Mouse (Mus musculus) CD4-positive helper T cell, adult 2 months (primary cell): ENCODE measurements around the gene Ifitm10.

Source experiments
- DNase-seq: peaks from one replicate; pipeline ENCODE4 v3.0.0-alpha.2; 2012; ENCODE audit warnings: low read depth, missing footprints, low spot score

Gene Ifitm10

DNA sequence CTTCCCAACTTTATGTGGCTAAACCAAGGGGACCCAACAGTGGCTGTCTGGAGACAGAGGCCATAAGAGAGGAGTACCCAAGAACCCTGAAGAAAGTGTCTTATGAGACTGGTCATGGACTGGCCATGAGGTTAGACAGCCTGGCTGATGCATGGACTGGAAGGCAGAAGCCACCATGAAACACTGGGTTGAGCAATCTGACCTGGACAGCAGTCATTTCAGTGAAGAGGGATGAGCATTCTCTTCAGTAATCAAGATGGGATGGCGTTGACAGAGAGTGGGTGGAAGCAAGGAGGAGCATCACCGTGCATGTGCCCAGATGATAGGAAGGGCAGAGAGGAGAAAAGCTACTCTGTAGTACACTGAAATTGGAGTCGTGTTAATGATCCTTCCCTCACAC, 17.6 kb upstream of the Ifitm10 start:
- no peak for DNase-seq

GRCm38 (mm10) chr7:142389961-142390650, 16.6 kb upstream of the Ifitm10 start:
- DNase-seq = no peak

DNA sequence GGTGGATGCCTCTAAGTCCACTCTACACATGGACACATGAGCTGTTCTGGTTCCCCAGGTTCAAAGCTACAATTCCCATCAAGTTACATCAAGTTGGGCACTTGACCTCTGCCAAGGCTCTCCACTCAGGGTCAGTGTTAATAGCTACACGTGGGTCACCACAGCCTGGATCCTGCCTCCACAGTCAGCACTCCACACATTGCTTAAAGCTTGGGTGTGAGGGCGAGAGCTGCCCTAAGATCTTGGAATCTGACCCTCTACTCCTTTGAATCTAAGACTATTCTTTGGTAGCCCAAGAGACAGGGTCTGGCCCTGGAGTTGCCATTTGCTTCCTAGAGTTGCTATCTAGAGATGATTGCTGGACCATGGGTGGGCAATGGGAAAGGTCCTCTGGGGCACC, 15.2 kb upstream of the Ifitm10 start:
- no peak for DNase-seq

DNA sequence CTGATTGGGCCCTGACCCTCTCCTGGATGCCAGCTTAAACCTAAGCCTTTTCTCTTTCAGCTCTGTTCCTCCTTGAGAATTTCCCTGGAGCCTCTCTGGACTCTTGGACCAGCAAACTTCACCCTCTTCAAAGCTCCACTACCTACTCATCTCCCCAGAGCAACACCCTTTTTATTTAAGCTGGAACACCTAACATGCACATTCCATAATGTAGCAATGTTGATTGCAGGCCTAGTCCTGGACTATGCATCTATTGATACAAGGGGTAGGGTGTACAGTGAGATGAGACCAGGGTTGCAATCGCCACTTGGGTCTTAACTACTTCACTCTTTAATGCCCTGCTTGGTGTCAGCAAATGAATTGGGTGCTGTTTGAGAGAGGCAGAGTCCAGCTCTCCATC, 14.6 kb upstream of the Ifitm10 start:
- DNase-seq = no peak

- peak; percentile 92 for DNase-seq
Measured at GRCm38 (mm10) chr7:142387419-142388148, 14.0 kb upstream of the Ifitm10 start, which contains the start of gene Ctsd. Gene Ctsd (minus strand): TSS chr7:142388038.

DNA sequence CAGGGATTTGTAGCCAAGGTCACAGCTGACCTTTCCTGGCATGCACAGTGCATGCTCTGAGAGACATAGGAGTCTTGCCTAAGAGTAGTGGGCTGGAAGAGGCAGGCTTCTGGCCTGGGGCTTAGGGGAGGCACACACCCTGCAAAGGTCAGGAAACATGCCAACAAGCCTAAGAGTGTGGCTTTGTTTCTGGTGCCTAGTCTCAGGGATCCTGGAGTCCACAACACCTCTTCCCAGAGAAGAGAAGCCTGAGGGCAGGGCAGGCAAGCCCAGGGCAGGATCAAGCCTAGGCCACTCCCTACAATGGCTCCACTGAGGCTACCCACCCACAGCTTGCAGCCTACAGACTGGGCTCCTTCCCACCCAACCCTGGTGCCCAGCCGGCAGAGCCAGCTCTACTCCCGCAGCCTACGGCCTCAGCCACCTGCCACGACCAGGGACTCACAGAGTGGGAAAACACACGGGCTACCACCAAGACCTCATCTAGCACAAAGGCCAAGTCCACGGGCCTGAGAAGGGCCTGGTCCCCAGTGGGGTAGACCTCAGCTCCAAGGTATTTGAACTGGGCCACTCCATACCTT, 13.2 kb upstream of the Ifitm10 start:
- DNase-seq = no peak

DNA sequence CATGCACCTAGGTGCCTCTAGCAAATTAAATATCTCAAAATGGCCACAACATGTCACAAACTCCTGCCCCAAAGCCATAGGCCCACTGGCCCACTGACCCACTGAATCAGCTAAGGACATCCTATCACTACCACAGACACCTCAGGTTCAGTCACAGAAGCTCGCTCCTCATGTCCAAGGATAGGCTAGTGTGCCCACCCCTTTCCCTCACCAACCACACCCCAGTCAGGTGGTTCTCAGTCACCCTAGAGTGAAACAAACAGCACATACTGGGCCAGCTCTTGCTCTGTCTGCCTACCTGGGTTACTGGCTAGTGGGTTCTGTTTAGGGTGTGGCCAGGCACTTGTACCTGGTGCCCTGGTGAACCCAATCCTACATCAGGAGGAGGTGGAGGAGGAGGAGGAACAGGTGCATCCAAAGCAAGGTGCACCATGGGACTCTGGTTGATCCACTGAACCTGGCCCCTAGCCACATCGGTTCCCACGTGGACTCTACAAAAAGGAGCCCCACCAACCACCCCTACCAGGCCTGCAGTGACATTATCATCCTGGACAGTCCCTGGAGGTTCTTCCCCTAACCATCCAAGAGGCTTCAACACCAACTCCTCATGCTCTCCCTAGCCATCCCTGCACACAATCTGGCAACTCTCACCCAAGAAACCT, 12.3 kb upstream of the Ifitm10 start:
- DNase-seq = no peak

GRCm38 (mm10) chr7:142384306-142384705, 10.8 kb upstream of the Ifitm10 start:
- no peak for DNase-seq

- DNase-seq = no peak
Measured at GRCm38 (mm10) chr7:142382567-142382966, 9.0 kb upstream of the Ifitm10 start, which contains the start of gene Gm49369. Gene Gm49369 (minus strand): TSS chr7:142382667.

- peak; percentile 74 for DNase-seq
Measured at GRCm38 (mm10) chr7:142381175-142381574, 7.6 kb upstream of the Ifitm10 start.

- DNase-seq = peak; percentile 65
Measured at GRCm38 (mm10) chr7:142379186-142379585, 5.6 kb upstream of the Ifitm10 start.

GRCm38 (mm10) chr7:142377233-142377925, 3.8 kb upstream of the Ifitm10 start:
- DNase-seq = no peak

GRCm38 (mm10) chr7:142376096-142376495, 2.5 kb upstream of the Ifitm10 start:
- DNase-seq = no peak

GRCm38 (mm10) chr7:142375261-142375724, 1.7 kb upstream of the Ifitm10 start:
- DNase-seq = no peak

DNA sequence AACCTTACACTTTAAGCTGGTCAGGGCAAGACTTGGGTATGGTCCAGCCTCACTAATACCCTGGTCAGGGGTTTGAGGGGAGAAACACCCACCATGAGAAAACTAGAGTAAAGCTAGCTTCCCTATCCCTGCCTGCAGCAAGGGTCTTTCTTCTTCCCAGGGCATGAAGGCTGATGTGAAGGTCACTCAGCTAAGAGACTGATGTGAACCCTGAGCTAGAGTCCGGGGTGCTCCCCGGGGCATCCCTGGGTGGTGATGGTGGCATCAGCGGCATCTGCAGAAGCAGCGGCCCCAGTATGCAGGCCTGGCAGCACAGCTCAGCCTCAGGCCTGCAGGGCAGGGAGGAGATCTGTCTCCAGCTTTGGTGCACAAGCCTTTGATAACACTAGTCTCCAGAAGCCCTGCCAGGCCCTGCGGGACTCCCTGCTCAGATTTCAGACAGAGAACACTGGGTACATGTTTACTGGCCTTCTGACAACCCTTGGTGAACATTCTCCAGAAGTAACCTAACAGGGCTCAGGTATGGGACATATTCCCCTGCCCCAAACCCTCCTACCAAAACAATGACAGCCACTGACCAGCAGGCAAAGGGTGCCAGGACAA, 961 bp upstream of the Ifitm10 start:
- DNase-seq = no peak

- DNase-seq = no peak
Measured at GRCm38 (mm10) chr7:142373039-142373438, 514 bp downstream of the Ifitm10 start.

DNA sequence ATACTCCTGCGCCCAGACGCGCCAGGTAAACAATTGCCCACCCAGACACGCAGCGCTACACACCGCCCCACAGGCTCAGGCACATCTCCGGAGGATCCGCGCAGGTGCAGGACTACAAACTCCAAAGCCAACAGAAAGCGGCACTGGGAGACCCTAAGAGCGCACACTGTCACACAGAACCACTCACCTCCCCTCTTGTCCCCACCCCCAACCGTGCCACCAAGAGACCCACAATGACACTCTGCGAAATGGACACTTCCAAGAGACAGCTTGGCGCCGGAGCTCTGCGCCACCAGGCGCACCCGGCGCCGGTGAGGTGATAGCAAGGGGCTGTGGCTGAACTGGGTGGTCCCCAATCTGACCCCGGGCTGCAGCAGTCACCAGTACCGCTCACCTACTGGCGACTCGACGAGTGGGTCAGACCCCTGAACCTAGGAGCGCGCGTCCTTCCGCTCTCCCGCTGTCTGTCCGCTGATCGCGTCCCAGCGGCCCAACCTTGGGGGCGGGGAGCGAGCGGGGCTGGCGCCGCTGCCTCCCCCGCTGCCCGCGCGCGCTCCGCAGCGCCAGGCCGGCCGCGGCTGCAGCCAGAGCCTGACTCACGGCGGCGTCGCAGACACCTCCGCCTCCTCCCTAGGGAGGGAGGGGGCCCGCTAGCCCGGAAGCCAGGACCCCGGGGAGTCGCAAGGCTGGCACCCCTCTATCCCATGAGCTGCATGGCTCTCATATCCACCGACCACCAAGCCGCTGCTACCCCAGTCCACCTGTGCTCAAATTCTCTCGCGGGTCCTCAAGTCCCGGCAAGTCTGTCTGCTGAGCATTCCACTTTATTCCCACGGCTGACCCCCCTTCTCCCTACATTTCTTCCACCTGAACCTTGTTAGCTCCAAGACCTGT, 1.5 kb downstream of the Ifitm10 start:
- no peak for DNase-seq

- no peak for DNase-seq
Measured at GRCm38 (mm10) chr7:142371398-142371767, 2.2 kb downstream of the Ifitm10 start.

- no peak for DNase-seq
Measured at GRCm38 (mm10) chr7:142370937-142371336, 2.6 kb downstream of the Ifitm10 start.

DNA sequence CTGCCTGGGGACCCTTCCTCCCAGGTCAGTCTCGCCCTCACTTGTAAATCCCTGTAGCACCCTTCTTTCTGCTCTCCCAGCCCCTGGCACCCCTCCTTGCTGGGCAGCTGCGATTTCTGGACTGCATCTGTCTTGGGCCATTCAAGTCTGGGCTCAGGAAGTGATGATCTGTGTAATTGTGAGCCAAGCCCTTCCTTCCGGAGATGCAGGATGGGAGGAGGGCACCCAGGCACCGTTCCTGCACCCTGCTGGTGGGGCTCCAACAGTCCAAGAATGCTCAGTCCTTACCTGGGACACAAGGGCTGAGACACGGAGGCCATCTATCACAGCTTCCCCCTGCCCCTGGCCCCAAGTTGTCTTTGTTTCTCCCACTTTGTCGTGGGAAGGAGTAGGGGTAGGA, 3.7 kb downstream of the Ifitm10 start:
- DNase-seq = no peak
